ENCODE assay signal across 8 mouse cellular contexts in the genomic region with DNA sequence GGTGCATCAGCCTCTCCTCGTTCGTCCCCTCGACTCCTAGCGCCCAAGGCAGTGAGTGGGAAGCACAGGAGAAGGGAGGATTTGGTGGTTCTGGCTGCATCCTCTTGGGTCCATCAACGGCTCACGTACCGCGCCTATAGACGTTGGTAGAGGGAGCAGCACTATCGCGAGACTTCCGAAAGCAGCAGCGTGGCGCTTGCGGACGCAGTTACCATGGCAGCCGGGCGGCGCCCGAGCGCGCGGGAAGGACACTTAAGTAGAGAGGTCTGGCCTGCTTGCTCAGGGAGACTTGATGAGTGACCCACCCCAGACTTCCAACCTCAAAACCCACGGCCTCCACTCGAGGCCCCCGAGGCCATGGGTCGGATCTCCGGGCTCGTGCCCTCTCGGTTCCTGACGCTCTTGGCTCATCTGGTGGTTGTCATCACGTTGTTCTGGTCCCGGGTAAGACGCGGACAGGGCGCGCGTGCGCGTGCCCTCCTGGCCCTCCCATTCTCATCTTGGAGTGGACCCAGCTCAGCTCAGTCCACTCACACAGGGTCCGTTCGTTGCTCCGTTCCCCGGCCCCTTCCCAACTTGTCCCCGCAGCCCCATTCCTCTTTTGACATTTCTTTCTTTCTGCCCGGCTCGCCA. TPM values are rescaled to one million over a fixed set of nuclear protein-coding genes. Genes with fewer than 3 reads are reported as not detected.
DNase-seq lines count a peak whose midpoint lies in the region; ATAC-seq and TF ChIP-seq lines count a peak whose summit lies in the region.

A gene (plus strand): TSS at position 217 of the 633 bp plus-strand sequence.

- no peaks in the 10 kb centered on the region for H3K9me3 ChIP-seq in forebrain, embryonic 11.5 days (ENCODE audit: control insufficient read depth, low read length)
- H3K9me3 ChIP-seq in heart, embryonic 16.5 days (replicated peaks; ENCODE audit: control insufficient read depth, low read length) = no peaks in the 10 kb centered on the region
- H3K9me3 ChIP-seq in liver, embryonic 16.5 days (replicated peaks; ENCODE audit: control insufficient read depth, low read length) = no peaks in the 10 kb centered on the region
- H3K9me3 ChIP-seq in neural tube, embryonic 13.5 days = no peaks in the 10 kb centered on the region

- no peaks in the 10 kb centered on the region for H3K36me3 ChIP-seq in forebrain, embryonic 11.5 days (ENCODE audit: control insufficient read depth, insufficient read depth, low read length)
- H3K36me3 ChIP-seq in heart, embryonic 16.5 days (ENCODE audit: control insufficient read depth, insufficient read depth) = no peaks in the 10 kb centered on the region
- H3K36me3 ChIP-seq in liver, embryonic 16.5 days (ENCODE audit: control insufficient read depth, insufficient read depth) = no peaks in the 10 kb centered on the region
- H3K36me3 ChIP-seq in neural tube, embryonic 13.5 days = no peaks in the 10 kb centered on the region
- peaks cover 3% of the 10 kb centered on the region for H3K36me3 ChIP-seq in testis, adult 2 months (ENCODE audit: control insufficient read depth, insufficient read depth, low read length)

- H3K4me1 ChIP-seq in forebrain, embryonic 11.5 days (replicated peaks; ENCODE audit: control insufficient read depth, insufficient read depth, low read length) = peaks cover 9% of the 10 kb centered on the region; the same call in 1 of the 2 replicates
- H3K4me1 ChIP-seq in heart, embryonic 16.5 days (ENCODE audit: control insufficient read depth, insufficient read depth, low read length) = peaks cover 42% of the 10 kb centered on the region
- H3K4me1 ChIP-seq in liver, embryonic 16.5 days (ENCODE audit: control insufficient read depth, low read depth, low read length) = peaks cover 57% of the 10 kb centered on the region
- H3K4me1 ChIP-seq in neural tube, embryonic 13.5 days (replicated peaks) = peaks cover 52% of the 10 kb centered on the region
- peaks cover 18% of the 10 kb centered on the region for H3K4me1 ChIP-seq in testis, adult 2 months (ENCODE audit: control insufficient read depth, insufficient read depth, low read length)

- peak; percentile 84 to 89 for DNase-seq in CD8-positive naive resting alpha-beta T cell, adult 2 months (ENCODE audit: low read depth in 2 of 2, low spot score in 2 of 2)
- DNase-seq in c-Kit-positive CD71-negative TER-119-negative erythroid progenitor cells, embryonic 14.5 days (ENCODE audit: low read depth) = peak; percentile 89
- DNase-seq in forebrain, embryonic 11.5 days (ENCODE audit: low spot score) = peak; percentile 94
- peak; percentile 94 to 97 for DNase-seq in kidney, postnatal 4 days

- peak within 1 kb of the TSS; percentile 86 for H3K4me2 ChIP-seq in forebrain, embryonic 11.5 days (ENCODE audit: low read depth, low read length, severe bottlenecking)
- H3K4me2 ChIP-seq in heart, embryonic 16.5 days (ENCODE audit: low read depth, low read length) = peak within 1 kb of the TSS; percentile 63
- H3K4me2 ChIP-seq in liver, embryonic 16.5 days (ENCODE audit: low read depth, low read length) = peak within 1 kb of the TSS; percentile 96
- H3K4me2 ChIP-seq in neural tube, embryonic 13.5 days = peak within 1 kb of the TSS; percentile 72

- H3K27ac ChIP-seq in forebrain, embryonic 11.5 days (ENCODE audit: low read depth, low read length) = peak within 1 kb of the TSS; percentile 76
- peak within 1 kb of the TSS; percentile 96 for H3K27ac ChIP-seq in heart, embryonic 16.5 days (ENCODE audit: low read length)
- peak within 1 kb of the TSS; percentile 83 for H3K27ac ChIP-seq in liver, embryonic 16.5 days (ENCODE audit: low read length)
- H3K27ac ChIP-seq in neural tube, embryonic 13.5 days (replicated peaks) = peak within 1 kb of the TSS; percentile 91
- H3K27ac ChIP-seq in testis, adult 2 months (ENCODE audit: control insufficient read depth, insufficient read depth, low read depth, low read length) = peak within 1 kb of the TSS; percentile 100

- no peaks in the 10 kb centered on the region for H3K27me3 ChIP-seq in forebrain, embryonic 11.5 days (ENCODE audit: control insufficient read depth, insufficient read depth, low read length)
- H3K27me3 ChIP-seq in heart, embryonic 16.5 days (ENCODE audit: control insufficient read depth, insufficient read depth, low read length) = no peaks in the 10 kb centered on the region
- no peaks in the 10 kb centered on the region for H3K27me3 ChIP-seq in liver, embryonic 16.5 days (ENCODE audit: control insufficient read depth, insufficient read depth, low read depth, low read length)
- H3K27me3 ChIP-seq in neural tube, embryonic 13.5 days = 0 out of 2 replicates have a peak, but pooled peaks cover 1% of the 10 kb centered on the region
- no peaks in the 10 kb centered on the region for H3K27me3 ChIP-seq in testis, adult 2 months (ENCODE audit: control insufficient read depth, insufficient read depth, low read length)

- TF ChIP-seq CTCF in testis, adult 2 months (IDR thresholded peaks at IDR 0.05; ENCODE audit: control insufficient read depth, insufficient read depth, insufficient replicate concordance, low read depth, low read length) = no peak; the same call in 1 of the 2 replicates

- peak; percentile 99 for TF ChIP-seq POLR2A in testis, adult 2 months (IDR thresholded peaks at IDR 0.05; ENCODE audit: control insufficient read depth, low read depth, low read length)

- peak; percentile 87 for ATAC-seq in forebrain, embryonic 11.5 days (replicated peaks; ENCODE audit: low FRiP score)
- peak; percentile 84 for ATAC-seq in heart, embryonic 16.5 days (replicated peaks; ENCODE audit: extremely low read depth, insufficient read depth, low FRiP score)
- ATAC-seq in liver, embryonic 16.5 days (ENCODE audit: low read depth) = peak; percentile 82
- peak; percentile 82 for ATAC-seq in neural tube, embryonic 13.5 days (ENCODE audit: low read depth)

- WGBS in forebrain, embryonic 11.5 days = 0% methylated on average over 47 of the region's 47 CpGs
- WGBS in heart, embryonic 16.5 days = under 1% methylated on average over 47 of the region's 47 CpGs
- under 1% methylated on average over 47 of the region's 47 CpGs for WGBS in liver, embryonic 16.5 days (ENCODE audit: insufficient replicate concordance)
- WGBS in neural tube, embryonic 13.5 days = under 1% methylated on average over 47 of the region's 47 CpGs

- H3K4me3 ChIP-seq in forebrain, embryonic 11.5 days (ENCODE audit: low read depth, low read length) = peak within 1 kb of the TSS; percentile 60
- peak within 1 kb of the TSS; percentile 80 for H3K4me3 ChIP-seq in heart, embryonic 16.5 days (ENCODE audit: low read length)
- peak within 1 kb of the TSS; percentile 74 for H3K4me3 ChIP-seq in liver, embryonic 16.5 days (ENCODE audit: low read depth, low read length)
- H3K4me3 ChIP-seq in neural tube, embryonic 13.5 days = peak within 1 kb of the TSS; percentile 61
- peak within 1 kb of the TSS; percentile 100 for H3K4me3 ChIP-seq in testis, adult 2 months (ENCODE audit: control insufficient read depth, low read depth, low read length)

- peak within 1 kb of the TSS; percentile 73 for H3K9ac ChIP-seq in forebrain, embryonic 11.5 days (ENCODE audit: low read length)
- H3K9ac ChIP-seq in heart, embryonic 16.5 days (ENCODE audit: low read length) = peak within 1 kb of the TSS; percentile 92
- H3K9ac ChIP-seq in liver, embryonic 16.5 days (ENCODE audit: low read depth, low read length) = peak within 1 kb of the TSS; percentile 83
- H3K9ac ChIP-seq in neural tube, embryonic 13.5 days = peak within 1 kb of the TSS; percentile 83

RNA-seq across cellular contexts. Expression of the gene that starts here (rescaled TPM):
- 60.3 and 60.6 TPM in 2 replicates for polyA plus RNA-seq in forebrain, embryonic 11.5 days (2014; fragmentation: Nextera tagmentation; extraction: Ambion mirVana)
- polyA plus RNA-seq in heart, embryonic 16.5 days (2015; fragmentation: Nextera tagmentation; extraction: Ambion mirVana) = 43.3 and 46.5 TPM in 2 replicates
- polyA plus RNA-seq in liver, embryonic 16.5 days (2015; fragmentation: Nextera tagmentation; extraction: Ambion mirVana) = 20.2 and 21.7 TPM in 2 replicates
- 28.4 and 29.2 TPM in 2 replicates for polyA plus RNA-seq in neural tube, embryonic 13.5 days (2015; fragmentation: Nextera tagmentation; extraction: Ambion mirVana)
- polyA plus RNA-seq in testis, adult 2 months (2012; rRNA removed) = 135 and 142 TPM in 2 replicates

Comparison
In these comparisons a context has a peak if more than half of its experiments do, and no peak if none do; other contexts are left out.
1. Peak in every context shown above with its lines: DNase-seq, ATAC-seq, H3K4me3 ChIP-seq and H3K27ac ChIP-seq.